Mouse (Mus musculus): ENCODE data around the gene Smdt1. TPM values are rescaled to one million over a fixed set of nuclear protein-coding genes. Genes with fewer than 3 reads are reported as not detected.

The Smdt1 gene
- polyA plus RNA-seq (2014; fragmentation: Nextera tagmentation; extraction: Ambion mirVana), result 218 and 233 TPM in 2 replicates

DNA sequence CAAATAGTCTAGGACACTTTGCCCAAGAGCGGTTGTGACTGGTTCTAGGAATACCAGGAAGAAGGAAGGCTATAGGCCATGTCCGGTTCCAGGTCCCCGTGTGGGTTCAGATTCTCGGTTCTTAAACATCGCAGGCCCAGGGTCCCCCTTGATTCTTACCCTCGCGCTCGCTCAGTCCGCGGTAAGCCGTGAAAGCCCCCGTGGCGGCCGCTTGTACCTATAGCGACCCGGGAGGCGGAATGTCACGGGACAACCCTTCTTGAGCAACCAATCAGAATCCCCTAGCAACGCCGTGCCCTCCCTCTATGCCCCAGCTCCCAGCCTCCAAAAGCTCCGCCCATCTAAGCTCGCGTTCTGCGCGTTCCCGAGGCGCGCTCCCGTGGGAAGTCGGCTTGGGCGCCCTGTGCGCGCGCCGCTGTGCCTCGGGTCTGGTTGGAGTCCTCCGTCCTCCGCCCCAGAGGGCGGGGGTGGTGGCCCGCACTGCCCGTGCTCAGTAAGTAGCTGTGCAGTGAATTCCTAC lies at the start of gene Smdt1, which contains the start of the genes Naga and Pheta2:
Smdt1 (plus strand) TSS at position 367 of the 520 bp plus-strand sequence.
Naga (minus strand) TSS at position 333 of the 520 bp plus-strand sequence.
Pheta2 (plus strand) TSS at position 350 of the 520 bp plus-strand sequence.
- ATAC-seq (replicated peaks; ENCODE audit: low FRiP score) (peak; percentile 82), DNase-seq (ENCODE audit: low spot score) (peak; percentile 96)
- Histone ChIP-seq H3K4me1 (replicated peaks; ENCODE audit: control insufficient read depth, insufficient read depth, low read length) (peaks cover 58% of the 10 kb centered on the region), H3K9ac (ENCODE audit: low read depth, low read length) (peak within 1 kb of the TSS; percentile 96), H3K27me3 (replicated peaks; ENCODE audit: control insufficient read depth, insufficient read depth, low read length) (no peaks in the 10 kb centered on the region), H3K9me3 (ENCODE audit: control insufficient read depth, low read length) (no peaks in the 10 kb centered on the region), H3K4me3 (ENCODE audit: low read depth, low read length) (peak within 1 kb of the TSS; percentile 63), H3K36me3 (ENCODE audit: control insufficient read depth, insufficient read depth, low read length) (peaks cover 13% of the 10 kb centered on the region; the same call in 1 of the 2 replicates), H3K4me2 (peak within 1 kb of the TSS; percentile 97), H3K27ac (ENCODE audit: low read depth, low read length) (peak within 1 kb of the TSS; percentile 99)
- WGBS, result under 1% methylated on average over 41 of the region's 41 CpGs

DNA sequence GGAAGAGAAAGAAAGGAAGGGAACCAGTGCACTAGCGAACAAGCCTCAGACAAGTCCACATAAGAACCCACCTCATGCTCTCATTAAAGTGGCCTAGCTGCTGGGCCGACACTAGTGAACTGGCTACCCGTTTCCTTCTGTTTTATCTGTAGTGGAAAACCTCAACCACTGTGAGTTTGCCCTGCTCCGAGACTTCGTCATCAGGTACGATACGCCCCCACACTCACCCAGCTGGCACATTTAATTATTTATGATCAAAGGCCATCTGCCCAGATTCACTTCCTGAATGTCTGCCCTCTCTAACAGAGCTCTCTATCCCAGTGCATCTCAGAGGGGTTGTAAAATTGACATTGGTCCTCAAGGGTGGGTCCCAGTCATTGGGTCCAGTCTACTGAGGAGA lies 48.5 kb upstream of the Smdt1 start:
- H3K4me2 ChIP-seq, result no peak overlapping the region
- no peak for ATAC-seq (replicated peaks; ENCODE audit: low FRiP score)

DNA sequence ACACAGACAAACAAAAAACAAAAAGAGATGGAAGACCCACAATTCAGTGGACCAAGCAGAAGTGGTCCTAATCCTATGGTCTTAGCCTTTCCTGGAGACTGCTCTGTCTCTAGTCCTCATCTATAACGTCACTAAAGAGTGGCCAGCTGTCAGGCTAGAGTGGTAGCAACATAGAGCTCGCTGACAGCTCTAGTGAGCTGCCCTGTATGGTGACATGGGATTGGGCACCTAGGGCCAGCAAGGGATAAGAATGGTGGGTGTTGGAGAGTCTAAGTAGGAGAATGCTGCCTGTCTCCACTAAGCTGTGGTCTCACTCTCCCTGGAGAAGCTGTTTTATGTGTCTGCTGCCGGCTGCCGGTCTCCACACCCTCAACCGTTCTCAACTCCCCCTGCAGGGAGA lies 45.9 kb upstream of the Smdt1 start:
- no peak for DNase-seq (ENCODE audit: low spot score)
- no peaks in the 10 kb centered on the region for H3K36me3 ChIP-seq (ENCODE audit: control insufficient read depth, insufficient read depth, low read length)
- H3K4me2 ChIP-seq, result no peak overlapping the region

More for the DNA sequence above, 48.5 kb upstream of the Smdt1 start:
- 82% methylated on average over 7 of the region's 7 CpGs for WGBS
- no peak overlapping the region for H3K27ac ChIP-seq (ENCODE audit: low read depth, low read length)
- no peaks in the 10 kb centered on the region for H3K36me3 ChIP-seq (ENCODE audit: control insufficient read depth, insufficient read depth, low read length)
- H3K9ac ChIP-seq (ENCODE audit: low read depth, low read length), result no peak overlapping the region
- H3K4me1 ChIP-seq (replicated peaks; ENCODE audit: control insufficient read depth, insufficient read depth, low read length), result peaks cover 10% of the 10 kb centered on the region
- no peaks in the 10 kb centered on the region for H3K27me3 ChIP-seq (replicated peaks; ENCODE audit: control insufficient read depth, insufficient read depth, low read length)
- no peak for DNase-seq (ENCODE audit: low spot score)
- no peaks in the 10 kb centered on the region for H3K9me3 ChIP-seq (ENCODE audit: control insufficient read depth, low read length)
- no peak overlapping the region for H3K4me3 ChIP-seq (ENCODE audit: low read depth, low read length)

DNA sequence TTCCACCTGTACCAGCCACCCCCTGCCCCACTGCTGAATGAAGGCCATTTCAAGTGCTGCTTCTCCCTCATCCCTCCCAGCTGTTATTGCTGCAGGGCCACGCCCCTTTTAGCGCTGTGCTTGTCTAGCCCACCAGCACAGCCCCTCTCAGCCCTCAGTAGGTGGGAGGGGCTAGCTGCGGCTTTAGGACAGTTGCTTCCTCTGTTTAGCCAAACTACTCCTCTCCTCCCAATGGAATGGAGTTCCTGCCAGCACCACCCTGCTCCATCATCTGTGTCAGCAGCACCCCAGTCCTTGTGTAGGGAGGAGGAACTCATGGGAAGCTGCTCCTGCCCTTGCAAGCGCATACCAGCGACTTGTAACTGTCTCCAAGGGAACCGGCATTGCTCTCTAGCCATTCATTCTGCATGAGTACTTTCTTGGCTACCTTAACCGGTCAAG lies 45.5 kb upstream of the Smdt1 start:
- no peak overlapping the region for H3K4me3 ChIP-seq (ENCODE audit: low read depth, low read length)
- 19% methylated on average over 7 of the region's 7 CpGs for WGBS
- H3K27me3 ChIP-seq (replicated peaks; ENCODE audit: control insufficient read depth, insufficient read depth, low read length), result no peaks in the 10 kb centered on the region
- no peak overlapping the region for H3K27ac ChIP-seq (ENCODE audit: low read depth, low read length)
- H3K4me2 ChIP-seq, result no peak overlapping the region; the same call in 1 of the 2 replicates
- no peak for ATAC-seq (replicated peaks; ENCODE audit: low FRiP score)
- H3K36me3 ChIP-seq (ENCODE audit: control insufficient read depth, insufficient read depth, low read length), result no peaks in the 10 kb centered on the region
- H3K9ac ChIP-seq (ENCODE audit: low read depth, low read length), result no peak overlapping the region
- no peak for DNase-seq (ENCODE audit: low spot score)
- no peaks in the 10 kb centered on the region for H3K9me3 ChIP-seq (ENCODE audit: control insufficient read depth, low read length)
- H3K4me1 ChIP-seq (replicated peaks; ENCODE audit: control insufficient read depth, insufficient read depth, low read length), result peaks cover 6% of the 10 kb centered on the region

More for the DNA sequence above, 45.9 kb upstream of the Smdt1 start:
- no peak overlapping the region for H3K9ac ChIP-seq (ENCODE audit: low read depth, low read length)
- H3K27ac ChIP-seq (ENCODE audit: low read depth, low read length), result no peak overlapping the region
- ATAC-seq (replicated peaks; ENCODE audit: low FRiP score), result no peak
- H3K4me3 ChIP-seq (ENCODE audit: low read depth, low read length), result no peak overlapping the region
- WGBS, result 33% methylated on average over 5 of the region's 5 CpGs
- no peaks in the 10 kb centered on the region for H3K9me3 ChIP-seq (ENCODE audit: control insufficient read depth, low read length)
- peaks cover 6% of the 10 kb centered on the region for H3K4me1 ChIP-seq (replicated peaks; ENCODE audit: control insufficient read depth, insufficient read depth, low read length)
- H3K27me3 ChIP-seq (replicated peaks; ENCODE audit: control insufficient read depth, insufficient read depth, low read length), result no peaks in the 10 kb centered on the region

DNA sequence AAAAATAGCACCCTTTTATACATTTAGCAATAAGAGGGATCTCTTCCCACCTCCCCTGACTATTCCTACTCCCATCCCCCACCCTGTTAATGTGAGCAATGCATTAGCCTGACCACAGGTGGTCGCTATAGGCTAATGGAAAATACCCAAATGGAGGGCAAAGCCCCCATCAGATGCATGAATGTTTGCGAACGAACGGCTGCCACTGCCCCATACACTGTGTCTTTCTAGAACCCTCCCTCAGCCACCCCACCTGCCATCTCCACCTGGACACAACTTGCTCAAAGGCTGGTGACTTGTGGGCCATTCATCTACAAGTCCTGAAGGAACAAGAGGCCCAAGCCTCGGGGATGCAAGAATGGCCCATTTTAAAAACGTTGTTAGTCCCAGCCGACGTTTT lies 44.7 kb upstream of the Smdt1 start:
- no peak overlapping the region for H3K4me3 ChIP-seq (ENCODE audit: low read depth, low read length)
- no peak overlapping the region for H3K9ac ChIP-seq (ENCODE audit: low read depth, low read length)
- H3K27ac ChIP-seq (ENCODE audit: low read depth, low read length), result no peak overlapping the region
- no peak for DNase-seq (ENCODE audit: low spot score)
- no peak overlapping the region for H3K4me2 ChIP-seq
- peaks cover 6% of the 10 kb centered on the region for H3K4me1 ChIP-seq (replicated peaks; ENCODE audit: control insufficient read depth, insufficient read depth, low read length)
- WGBS, result 49% methylated on average over 8 of the region's 8 CpGs
- no peaks in the 10 kb centered on the region for H3K27me3 ChIP-seq (replicated peaks; ENCODE audit: control insufficient read depth, insufficient read depth, low read length)
- 0 out of 2 replicates have a peak, but pooled peaks have one; percentile 20 for ATAC-seq (replicated peaks; ENCODE audit: low FRiP score)
- H3K9me3 ChIP-seq (ENCODE audit: control insufficient read depth, low read length), result no peaks in the 10 kb centered on the region
- H3K36me3 ChIP-seq (ENCODE audit: control insufficient read depth, insufficient read depth, low read length), result no peaks in the 10 kb centered on the region

DNA sequence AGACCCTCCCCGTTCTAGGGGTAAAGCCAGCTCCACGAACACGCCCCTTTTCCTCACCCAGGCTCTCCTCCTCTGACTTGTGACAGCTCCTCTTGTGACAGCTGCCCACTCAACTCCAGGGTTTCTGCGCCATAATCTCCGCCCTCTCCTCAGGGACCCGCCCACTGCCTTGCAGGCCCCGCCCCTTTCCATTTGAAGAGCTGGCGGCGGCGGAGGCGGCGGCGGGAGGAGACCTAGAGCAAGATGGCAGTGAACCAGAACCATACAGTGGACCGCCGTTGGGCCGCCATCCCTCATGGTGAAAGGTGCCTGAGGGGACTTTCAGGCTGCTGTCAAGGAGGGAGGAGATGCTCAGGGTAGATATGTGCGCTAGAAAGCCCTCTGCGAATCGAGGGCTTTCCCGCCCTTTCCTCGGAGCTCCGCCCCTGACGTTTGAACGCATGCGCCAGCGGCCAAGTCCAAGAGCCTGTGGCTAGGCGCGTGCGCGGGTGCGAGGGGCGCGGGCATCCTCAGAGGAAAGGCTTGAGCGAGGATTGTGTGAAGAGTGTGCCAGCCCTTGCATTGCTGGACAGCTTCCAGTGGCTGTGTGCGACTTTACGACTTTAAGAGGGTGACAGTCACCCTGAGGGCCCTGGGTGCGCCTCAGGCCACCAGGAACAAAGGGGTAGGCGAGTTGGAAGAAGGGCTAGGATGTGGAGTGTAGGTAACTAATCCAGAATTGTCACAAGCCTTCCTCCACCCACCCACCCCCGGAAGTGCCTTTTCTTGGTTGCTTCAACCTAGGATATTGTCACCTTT lies 39.8 kb upstream of the Smdt1 start, which contains the start of gene Wbp2nl:
Wbp2nl (plus strand) TSS at position 191 of the 798 bp plus-strand sequence.
- WGBS, result 48% methylated on average over 39 of the region's 39 CpGs
- Histone ChIP-seq H3K9ac (ENCODE audit: low read depth, low read length) (no peak within 1 kb of the TSS; the same call in 1 of the 2 replicates), H3K4me3 (ENCODE audit: low read depth, low read length) (no peak within 1 kb of the TSS), H3K27me3 (replicated peaks; ENCODE audit: control insufficient read depth, insufficient read depth, low read length) (0 out of 2 replicates have a peak, but pooled peaks cover 2% of the 10 kb centered on the region), H3K4me1 (replicated peaks; ENCODE audit: control insufficient read depth, insufficient read depth, low read length) (peaks cover 2% of the 10 kb centered on the region; the same call in 1 of the 2 replicates), H3K36me3 (ENCODE audit: control insufficient read depth, insufficient read depth, low read length) (no peaks in the 10 kb centered on the region), H3K9me3 (ENCODE audit: control insufficient read depth, low read length) (no peaks in the 10 kb centered on the region), H3K27ac (ENCODE audit: low read depth, low read length) (no peak within 1 kb of the TSS), H3K4me2 (peak within 1 kb of the TSS; percentile 24; the same call in 1 of the 2 replicates)
- DNase-seq (ENCODE audit: low spot score) (no peak), ATAC-seq (replicated peaks; ENCODE audit: low FRiP score) (peak; percentile 41; the same call in 1 of the 2 replicates)

DNA sequence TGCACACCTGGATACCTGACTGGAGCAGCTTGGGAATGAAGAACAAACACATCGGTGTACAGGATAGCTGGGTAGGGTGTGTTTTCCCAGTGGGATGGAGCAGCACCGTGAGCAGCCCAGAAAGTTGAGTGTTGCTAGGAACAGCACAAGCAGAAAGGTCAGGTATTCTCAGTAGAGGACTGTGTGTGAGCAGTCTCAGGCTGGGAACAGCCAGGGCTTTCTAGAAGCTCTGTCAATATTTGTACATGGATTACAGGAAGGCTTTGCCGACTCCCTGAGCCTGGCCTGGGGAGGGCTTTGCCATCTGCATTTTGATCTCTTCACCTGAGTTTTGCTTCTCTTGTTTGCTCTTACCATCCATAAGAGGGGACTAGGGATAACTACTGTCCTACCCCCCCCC lies 31.7 kb upstream of the Smdt1 start:
- no peak for ATAC-seq (replicated peaks; ENCODE audit: low FRiP score)
- no peaks in the 10 kb centered on the region for H3K36me3 ChIP-seq (ENCODE audit: control insufficient read depth, insufficient read depth, low read length)
- no peak overlapping the region for H3K9ac ChIP-seq (ENCODE audit: low read depth, low read length)
- H3K4me2 ChIP-seq, result no peak overlapping the region
- no peak overlapping the region for H3K27ac ChIP-seq (ENCODE audit: low read depth, low read length)
- no peak for DNase-seq (ENCODE audit: low spot score)
- 79% methylated on average over 3 of the region's 3 CpGs for WGBS
- H3K4me3 ChIP-seq (ENCODE audit: low read depth, low read length), result no peak overlapping the region
- H3K4me1 ChIP-seq (replicated peaks; ENCODE audit: control insufficient read depth, insufficient read depth, low read length), result 0 out of 2 replicates have a peak, but pooled peaks cover 3% of the 10 kb centered on the region
- H3K9me3 ChIP-seq (ENCODE audit: control insufficient read depth, low read length), result no peaks in the 10 kb centered on the region
- no peaks in the 10 kb centered on the region for H3K27me3 ChIP-seq (replicated peaks; ENCODE audit: control insufficient read depth, insufficient read depth, low read length)

DNA sequence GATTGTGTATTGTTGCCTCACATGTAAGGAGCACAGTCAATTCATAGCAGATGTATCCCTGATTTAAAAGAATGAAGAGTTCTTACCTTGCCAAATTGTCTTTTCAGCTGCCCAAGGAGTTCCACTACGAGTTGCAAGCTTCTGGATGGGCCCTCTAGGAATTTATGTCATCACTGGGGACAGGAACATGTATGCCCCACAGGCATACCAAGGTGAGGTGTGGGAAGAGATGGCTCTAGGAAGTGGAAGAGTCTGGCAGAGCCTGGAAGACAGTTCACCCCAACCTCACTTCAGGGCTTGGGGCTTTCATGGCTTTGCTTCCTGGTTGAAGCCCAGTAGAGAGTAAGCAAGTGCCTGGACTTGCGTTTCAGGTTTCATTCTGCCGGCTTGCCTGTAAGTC lies 30.3 kb upstream of the Smdt1 start:
- Histone ChIP-seq H3K9ac (ENCODE audit: low read depth, low read length) (no peak overlapping the region), H3K9me3 (ENCODE audit: control insufficient read depth, low read length) (no peaks in the 10 kb centered on the region), H3K27me3 (replicated peaks; ENCODE audit: control insufficient read depth, insufficient read depth, low read length) (no peaks in the 10 kb centered on the region), H3K4me3 (ENCODE audit: low read depth, low read length) (no peak overlapping the region), H3K4me2 (no peak overlapping the region), H3K36me3 (ENCODE audit: control insufficient read depth, insufficient read depth, low read length) (no peaks in the 10 kb centered on the region), H3K4me1 (replicated peaks; ENCODE audit: control insufficient read depth, insufficient read depth, low read length) (0 out of 2 replicates have a peak, but pooled peaks cover 3% of the 10 kb centered on the region), H3K27ac (ENCODE audit: low read depth, low read length) (no peak overlapping the region)
- no peak for DNase-seq (ENCODE audit: low spot score)
- no peak for ATAC-seq (replicated peaks; ENCODE audit: low FRiP score)
- WGBS, result 85% methylated on average over 3 of the region's 3 CpGs
